Mouse (Mus musculus): ENCODE results near the gene Rcvrn.

- TF ChIP-seq CTCF (IDR thresholded peaks at IDR 0.05; ENCODE audit: low read depth) (peak; percentile 78), EP300 (optimal IDR thresholded peaks at IDR 0.05) (no peak)
Measured at GRCm38 (mm10) chr11:67652194-67652892, 42.8 kb upstream of the Rcvrn start.
